Mouse (Mus musculus): ENCODE results near the gene Ocel1. TPM values are rescaled to one million over a fixed set of nuclear protein-coding genes. Genes with fewer than 3 reads are reported as not detected.

Ocel1 gene
- total RNA-seq, 2 experiments from 2014 or later, result 12.1 to 14.1 TPM

GRCm38 (mm10) chr8:71380178-71381171 lies 9.4 kb downstream of the Ocel1 start:
- no peak for DNase-seq

- peak in 1 of 2 experiments; percentile 50 for DNase-seq
Observed at GRCm38 (mm10) chr8:71381421-71381970, 10.4 kb downstream of the Ocel1 start, which contains the start of gene Nr2f6. Gene Nr2f6, minus strand, starts transcription at chr8:71381960.

- DNase-seq, result peak; percentile 69
Observed at GRCm38 (mm10) chr8:71381971-71382961, 11.2 kb downstream of the Ocel1 start.

GRCm38 (mm10) chr8:71383396-71383795 lies 12.3 kb downstream of the Ocel1 start:
- DNase-seq, result no peak

GRCm38 (mm10) chr8:71383860-71384259 lies 12.8 kb downstream of the Ocel1 start:
- DNase-seq, result no peak

- no peak for DNase-seq
Observed at GRCm38 (mm10) chr8:71385212-71385835, 14.2 kb downstream of the Ocel1 start.

GRCm38 (mm10) chr8:71388267-71388666 lies 17.2 kb downstream of the Ocel1 start:
- no peak for DNase-seq

GRCm38 (mm10) chr8:71391696-71392095 lies 20.6 kb downstream of the Ocel1 start:
- no peak for DNase-seq

GRCm38 (mm10) chr8:71392391-71392790 lies 21.3 kb downstream of the Ocel1 start:
- DNase-seq, result no peak

- DNase-seq, result no peak
Observed at GRCm38 (mm10) chr8:71392871-71393270, 21.8 kb downstream of the Ocel1 start.

GRCm38 (mm10) chr8:71394481-71394880 lies 23.4 kb downstream of the Ocel1 start:
- DNase-seq, result no peak

- no peak for DNase-seq
Observed at GRCm38 (mm10) chr8:71395071-71395470, 24.0 kb downstream of the Ocel1 start.

- DNase-seq, result no peak
Observed at GRCm38 (mm10) chr8:71395629-71396028, 24.5 kb downstream of the Ocel1 start, which contains the start of gene Ushbp1. Gene Ushbp1, minus strand, starts transcription at chr8:71395802.

- DNase-seq, result peak; percentile 92
Observed at GRCm38 (mm10) chr8:71396639-71397305, 25.7 kb downstream of the Ocel1 start, which contains the start of gene Babam1. Gene Babam1, plus strand, starts transcription at chr8:71396861.

- DNase-seq, result no peak
Observed at GRCm38 (mm10) chr8:71397701-71398100, 26.6 kb downstream of the Ocel1 start.

- no peak for DNase-seq
Observed at GRCm38 (mm10) chr8:71400826-71401225, 29.7 kb downstream of the Ocel1 start.

- no peak for DNase-seq
Observed at GRCm38 (mm10) chr8:71401454-71401853, 30.4 kb downstream of the Ocel1 start.

GRCm38 (mm10) chr8:71402446-71402964 lies 31.4 kb downstream of the Ocel1 start:
- DNase-seq, result no peak

- no peak for DNase-seq
Observed at GRCm38 (mm10) chr8:71403107-71403885, 32.2 kb downstream of the Ocel1 start.

GRCm38 (mm10) chr8:71404011-71404410 lies 32.9 kb downstream of the Ocel1 start:
- DNase-seq, result no peak

All from layer of hippocampus, postnatal 36 days (tissue).